Mouse (Mus musculus) heart, postnatal 0 days (tissue): Measurements from ENCODE around the gene Zfp652.

Source experiments
- CTCF ChIP-seq: IDR thresholded peaks from 2 replicates; pipeline ENCODE4 v1.5.1; 2016; ENCODE audit warnings: antibody characterized with exemption, control low read depth, low read depth
- EP300 ChIP-seq: IDR thresholded peaks from 2 replicates; pipeline ENCODE4 v1.6.1; 2016; ENCODE audit warnings: antibody characterized with exemption, low read depth

- no peak for TF ChIP-seq EP300
- no peak for TF ChIP-seq CTCF
These were observed 122.6 kb downstream of the Zfp652 start for GRCm38 (mm10) chr11:95834742-95835710.
